19 mouse cellular contexts compared by ENCODE assay signal in the genomic region with DNA sequence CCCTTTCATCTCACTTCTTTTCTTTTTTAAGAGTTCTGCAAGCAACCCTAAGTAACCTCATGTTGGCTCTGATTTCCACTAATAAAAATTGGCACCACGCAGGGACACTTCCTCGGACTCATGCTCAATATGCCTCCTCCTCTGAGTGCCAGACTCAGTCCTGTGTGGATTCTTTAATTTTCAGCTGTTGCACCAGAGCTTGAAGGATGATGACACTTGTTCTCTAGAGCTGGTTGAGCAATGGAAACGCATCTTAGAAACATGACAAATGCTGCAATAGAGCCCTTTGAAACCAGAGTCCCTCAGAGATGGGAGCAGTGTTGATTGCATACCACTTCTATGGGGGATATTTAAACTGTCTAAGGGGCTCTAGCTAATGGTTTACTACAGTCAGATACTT.
A peak's percentile ranks its signal among the peaks of the same experiment; 100 is the strongest.
DNase-seq lines count a peak whose midpoint lies in the region; ATAC-seq and TF ChIP-seq lines count a peak whose summit lies in the region.
"Had no signal": no experiment of that assay in that cellular context is flagged by ENCODE, and none has a peak within 500 bp of the region (broad histone marks: within the 10 kb centered on the region; RNA-seq: fewer than 3 reads in every experiment).

No protein-coding gene starts in this region.

- no peaks in the 10 kb centered on the region for H3K36me3 ChIP-seq in liver, postnatal 0 days (replicated peaks; ENCODE audit: insufficient read depth, low read length)
- H3K36me3 ChIP-seq in liver, embryonic 12.5 days = no peaks in the 10 kb centered on the region
- H3K36me3 ChIP-seq: forebrain, embryonic 15.5 days; heart, embryonic 13.5 days; limb, embryonic 12.5 days had no signal

- H3K4me3 ChIP-seq in liver, postnatal 0 days (ENCODE audit: low read depth, low read length) = no peak overlapping the region
- H3K4me3 ChIP-seq in liver, embryonic 12.5 days = no peak overlapping the region
- H3K4me3 ChIP-seq: erythroblast, embryonic 14.5 days; forebrain, embryonic 15.5 days; heart, embryonic 13.5 days; limb, embryonic 12.5 days had no signal

- 61% methylated on average over 3 of the region's 3 CpGs for WGBS in liver, postnatal 0 days (ENCODE audit: insufficient replicate concordance)
- WGBS in liver, embryonic 12.5 days (ENCODE audit: insufficient replicate concordance) = 59% methylated on average over 3 of the region's 3 CpGs

- TF ChIP-seq EP300 in liver, postnatal 0 days (IDR thresholded peaks at IDR 0.05; ENCODE audit: low read depth) = peak; percentile 55

- peak; percentile 49; the same call in 1 of the 2 replicates for ATAC-seq in liver, postnatal 0 days
- ATAC-seq in liver, embryonic 12.5 days = no peak
- ATAC-seq: forebrain, embryonic 15.5 days; hindbrain, postnatal 0 days had no signal

- TF ChIP-seq CTCF in liver, postnatal 0 days (IDR thresholded peaks at IDR 0.05; ENCODE audit: low read depth) = no peak

- no peak overlapping the region for H3K4me2 ChIP-seq in liver, postnatal 0 days (ENCODE audit: low read depth, low read length)
- H3K4me2 ChIP-seq in liver, embryonic 12.5 days = no peak overlapping the region
- H3K4me2 ChIP-seq: forebrain, embryonic 15.5 days; heart, embryonic 13.5 days; limb, embryonic 12.5 days had no signal

- peak; percentile 50 for DNase-seq in adrenal gland, adult 2 months
- DNase-seq in adrenal gland, postnatal 25 days = no peak
- peak; percentile 19 for DNase-seq in liver, postnatal 0 days
- peak; percentile 48 for DNase-seq in lung, postnatal 25 days (ENCODE audit: low spot score)
- no peak for DNase-seq in frontal cortex, adult 2 months (ENCODE audit: extremely low spot score in 1 of 2, low spot score in 1 of 2)
- DNase-seq in cerebellum, postnatal 14 days = no peak
- no peak for DNase-seq in kidney, postnatal 25 days
- DNase-seq: cerebellum, adult 2 months; kidney, adult 18-20 months; kidney, postnatal 10 days; right cerebral cortex, postnatal 25 days had no signal

- H3K4me1 ChIP-seq in liver, postnatal 0 days (ENCODE audit: insufficient read depth) = peaks cover 9% of the 10 kb centered on the region
- H3K4me1 ChIP-seq in liver, embryonic 12.5 days = no peaks in the 10 kb centered on the region
- H3K4me1 ChIP-seq: forebrain, embryonic 15.5 days; heart, embryonic 13.5 days had no signal

- H3K27me3 ChIP-seq in liver, postnatal 0 days (ENCODE audit: insufficient read depth, low read length) = no peaks in the 10 kb centered on the region
- no peaks in the 10 kb centered on the region for H3K27me3 ChIP-seq in liver, embryonic 12.5 days (replicated peaks)
- H3K27me3 ChIP-seq: CH12.LX; forebrain, embryonic 15.5 days; heart, embryonic 13.5 days; limb, embryonic 12.5 days had no signal

- H3K9ac ChIP-seq in liver, postnatal 0 days (replicated peaks) = no peak overlapping the region
- H3K9ac ChIP-seq in liver, embryonic 12.5 days = no peak overlapping the region
- H3K9ac ChIP-seq: forebrain, embryonic 15.5 days; heart, embryonic 13.5 days; limb, embryonic 12.5 days had no signal

- no peaks in the 10 kb centered on the region for H3K9me3 ChIP-seq in liver, postnatal 0 days (ENCODE audit: low read length)
- no peaks in the 10 kb centered on the region for H3K9me3 ChIP-seq in liver, embryonic 12.5 days (replicated peaks)
- H3K9me3 ChIP-seq: forebrain, embryonic 15.5 days; heart, embryonic 13.5 days; limb, embryonic 12.5 days had no signal

- H3K27ac ChIP-seq in liver, postnatal 0 days (ENCODE audit: low read depth) = peak overlapping the region; percentile 48; the same call in 1 of the 2 replicates
- no peak overlapping the region for H3K27ac ChIP-seq in liver, embryonic 12.5 days
- H3K27ac ChIP-seq: forebrain, embryonic 15.5 days; heart, embryonic 13.5 days; hindbrain, postnatal 0 days; limb, embryonic 12.5 days; stomach, postnatal 0 days had no signal

Comparison
In these comparisons a context has a peak if more than half of its experiments do, and no peak if none do; other contexts are left out.
1. DNase-seq: peak in adrenal gland, adult 2 months (single experiment), liver, postnatal 0 days (single experiment) and lung, postnatal 25 days (single experiment); none in adrenal gland, postnatal 25 days (single experiment), frontal cortex, adult 2 months (0 of 2), cerebellum, postnatal 14 days (0 of 2) and kidney, postnatal 25 days (0 of 2).